Mouse (Mus musculus) lung, postnatal 25 days (tissue): ENCODE results near the gene Cspg4.
"Not testable (repeated sequence)": the region's sequence is repeated elsewhere in the genome, so short reads cannot be mapped to it uniquely, and the experiment has no call there.

Experiments used
- DNase-seq: peaks from one replicate; pipeline ENCODE4 v3.0.0; 2022; ENCODE audit warnings: low spot score

The Cspg4 gene

DNA sequence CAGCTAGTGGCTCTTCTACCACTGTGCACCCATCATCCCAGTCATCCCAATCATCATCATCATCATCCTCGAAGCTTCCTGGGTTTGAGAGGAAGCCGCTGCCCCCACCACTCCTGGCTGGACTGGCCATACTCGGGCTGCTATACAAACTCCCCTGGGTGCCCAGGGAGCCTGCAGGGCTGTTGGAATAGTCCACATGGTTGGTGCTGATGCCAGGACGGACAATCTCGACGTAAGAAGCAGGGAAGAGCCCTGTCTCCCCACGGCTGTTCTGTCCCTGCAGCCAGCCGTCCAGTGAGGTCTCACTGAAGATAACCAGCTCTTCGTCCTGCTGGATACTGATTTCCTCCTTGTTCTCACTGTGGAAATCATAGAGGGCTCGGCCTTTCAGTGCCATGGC is 61.6 kb downstream of the Cspg4 start:
- no peak for DNase-seq

DNA sequence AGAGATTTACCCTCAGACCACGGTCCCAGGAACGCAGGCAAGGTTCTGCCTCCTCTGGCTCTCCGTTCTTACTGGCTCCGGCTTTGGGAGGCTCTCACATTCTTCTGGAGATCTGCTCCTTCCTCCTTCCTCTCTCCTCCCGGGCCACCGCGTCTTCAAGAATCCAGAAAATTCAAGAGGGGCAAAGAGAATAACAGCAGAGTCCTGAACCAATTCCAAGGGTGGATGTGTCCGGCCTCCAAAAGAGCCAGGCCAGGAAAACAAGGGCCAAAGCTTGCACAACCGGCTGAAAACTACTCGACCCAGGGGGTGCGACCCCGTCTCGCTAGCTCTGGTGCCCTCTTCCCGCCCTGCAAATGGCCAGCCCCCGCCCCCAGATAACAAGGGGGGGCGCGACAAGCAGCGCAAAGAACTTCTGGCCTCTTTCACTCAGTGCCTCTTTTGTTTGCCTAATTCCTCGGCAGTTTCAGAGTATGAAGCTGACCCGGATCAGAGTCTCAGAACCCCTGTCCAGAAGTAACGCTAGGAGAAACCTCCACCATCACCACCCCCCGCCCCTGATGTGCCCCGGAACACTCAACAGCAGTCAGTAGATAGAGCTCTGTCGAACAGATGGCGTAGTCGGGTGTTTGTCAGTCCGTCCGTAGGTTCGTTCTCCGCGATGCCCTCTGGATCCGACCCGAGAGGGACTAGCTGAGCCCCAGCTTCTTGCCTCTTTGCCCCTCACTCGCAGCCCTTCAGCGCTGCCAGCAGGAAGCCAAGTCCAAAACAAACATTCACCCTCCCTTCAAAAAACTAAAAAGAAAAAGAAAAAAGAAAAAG is 62.6 kb downstream of the Cspg4 start:
- DNase-seq: peak; percentile 68

DNA sequence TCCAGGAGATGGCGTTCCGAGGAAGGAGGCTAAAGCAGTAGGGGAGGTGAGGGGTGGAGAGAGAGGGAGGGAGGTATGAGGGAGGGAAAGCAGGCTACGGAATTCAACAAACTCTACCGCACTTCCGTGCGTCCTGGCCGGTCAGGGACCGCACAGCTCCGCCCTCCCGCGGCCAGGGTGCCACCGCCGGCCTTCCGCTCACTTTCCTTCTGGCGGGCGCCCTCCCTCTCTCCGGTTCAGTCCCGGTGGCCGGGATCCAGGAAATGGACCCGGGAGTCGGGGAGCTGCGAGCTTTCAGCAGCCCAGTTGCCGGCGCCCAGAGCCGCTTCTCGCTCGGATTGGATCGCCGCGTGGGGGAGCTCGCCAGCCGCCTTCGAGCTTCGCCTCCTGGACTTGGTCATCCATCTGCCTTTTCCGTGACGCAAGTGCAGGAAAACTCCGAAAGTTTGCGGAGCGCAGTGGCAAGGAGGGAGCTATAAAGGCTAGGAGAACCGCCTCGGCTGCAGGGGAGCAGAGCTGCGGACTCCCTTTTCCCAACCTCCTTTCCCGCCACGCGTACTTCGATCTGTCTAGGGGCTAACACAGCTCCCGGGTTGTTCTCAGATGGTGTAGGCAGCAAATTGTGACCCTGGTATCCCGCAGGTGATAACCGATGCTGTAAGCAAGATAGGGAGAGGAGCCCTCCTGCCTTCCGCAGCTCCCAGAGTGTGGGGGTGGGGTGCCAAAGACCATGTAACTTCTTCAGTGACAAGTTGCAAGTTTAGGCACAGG is 63.4 kb downstream of the Cspg4 start, which contains the start of gene Snx33:
Gene Snx33 (minus strand): TSS at position 331 of the 771 bp plus-strand sequence.
- peak; percentile 95 for DNase-seq

DNA sequence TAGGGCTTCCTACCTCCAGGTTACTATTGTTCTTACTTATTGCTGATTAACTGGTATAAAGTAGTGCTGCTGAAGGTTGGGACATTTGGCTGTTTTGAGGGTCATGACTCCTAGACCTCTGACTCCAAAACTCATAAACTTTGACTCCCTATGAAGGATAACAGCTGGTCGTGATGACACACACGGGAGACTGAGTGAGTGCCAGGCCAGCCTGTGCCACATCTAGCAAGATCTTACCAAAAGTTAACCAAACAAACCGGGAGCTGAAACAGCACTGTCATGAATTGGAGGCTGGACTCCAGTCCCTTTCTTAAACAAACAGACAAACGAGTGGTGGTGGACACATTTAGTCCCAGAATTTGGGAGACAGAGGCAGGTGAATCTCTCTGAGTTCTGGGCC is 64.7 kb downstream of the Cspg4 start:
- no peak for DNase-seq

DNA sequence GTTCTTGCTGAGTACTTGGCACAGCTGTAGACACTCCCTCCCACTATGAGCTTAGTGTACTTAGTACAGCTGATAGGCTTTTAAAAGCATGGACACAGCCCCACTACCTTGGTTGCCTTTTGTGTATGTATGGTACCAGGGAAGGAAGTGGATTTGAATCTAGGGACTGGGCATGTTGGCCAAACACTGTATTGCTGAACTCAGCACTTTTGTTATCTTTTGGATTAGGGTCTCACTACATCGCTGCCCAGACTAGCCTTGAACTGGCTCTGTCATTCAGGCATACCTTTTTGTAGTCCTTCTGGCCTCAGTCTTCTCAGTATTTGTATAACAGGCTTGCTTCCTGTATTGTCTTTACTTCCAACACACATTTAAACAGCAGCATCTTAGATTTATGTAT is 65.7 kb downstream of the Cspg4 start:
- DNase-seq: no peak

DNA sequence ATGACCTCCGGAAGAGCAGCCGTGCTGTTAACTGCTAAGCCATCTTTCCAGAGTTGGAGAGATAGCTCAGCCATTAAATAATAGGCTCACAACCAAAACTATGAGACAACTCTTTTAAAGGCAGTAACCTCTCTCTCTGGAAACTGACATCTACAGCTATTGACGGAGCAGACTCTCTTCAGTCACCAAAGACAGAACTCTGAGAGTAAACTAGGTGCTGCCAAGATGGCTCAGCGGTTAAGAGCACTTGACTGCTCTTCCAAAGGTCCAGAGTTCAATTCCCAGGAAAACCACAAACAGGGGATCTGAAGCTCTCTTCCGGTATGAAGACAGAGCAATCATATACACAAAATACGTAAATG is 72.0 kb downstream of the Cspg4 start:
- no peak for DNase-seq

DNA sequence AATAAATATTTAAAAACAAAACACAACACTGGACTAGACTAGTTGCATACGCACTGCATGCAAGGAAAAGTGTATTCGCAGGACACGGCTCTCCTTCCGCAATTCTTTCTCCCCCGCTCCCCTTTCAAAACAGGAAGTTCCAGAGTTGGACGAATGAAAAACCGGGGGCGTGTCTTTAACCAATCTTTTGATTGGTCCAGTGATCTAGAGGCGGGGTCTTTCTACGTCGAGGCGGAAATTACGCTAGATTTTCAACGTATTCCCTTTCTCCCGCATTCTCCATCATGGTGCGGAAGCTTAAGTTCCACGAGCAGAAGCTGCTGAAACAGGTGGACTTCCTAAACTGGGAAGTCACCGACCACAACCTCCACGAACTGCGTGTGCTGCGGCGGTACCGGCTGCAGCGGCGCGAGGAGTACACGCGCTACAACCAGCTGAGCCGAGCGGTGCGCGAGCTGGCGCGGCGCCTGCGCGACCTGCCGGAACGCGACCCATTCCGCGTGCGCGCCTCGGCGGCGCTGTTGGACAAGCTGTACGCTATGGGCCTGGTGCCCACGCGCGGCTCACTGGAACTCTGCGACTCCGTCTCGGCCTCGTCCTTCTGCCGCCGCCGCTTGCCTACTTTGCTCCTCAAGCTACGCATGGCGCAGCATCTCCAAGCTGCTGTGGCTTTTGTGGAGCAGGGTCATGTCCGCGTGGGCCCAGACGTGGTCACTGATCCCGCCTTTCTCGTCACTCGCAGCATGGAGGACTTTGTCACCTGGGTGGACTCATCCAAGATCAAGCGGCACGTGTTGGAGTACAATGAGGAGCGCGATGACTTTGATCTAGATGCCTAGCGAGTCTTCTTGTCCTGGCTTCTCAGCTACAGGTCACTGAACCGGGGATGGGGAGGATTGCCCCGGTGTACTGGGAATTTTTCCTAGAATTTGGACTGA is 72.7 kb downstream of the Cspg4 start, which contains the start of gene Imp3:
Gene Imp3 (plus strand): TSS at position 253 of the 938 bp plus-strand sequence.
- peak; percentile 97 for DNase-seq

DNA sequence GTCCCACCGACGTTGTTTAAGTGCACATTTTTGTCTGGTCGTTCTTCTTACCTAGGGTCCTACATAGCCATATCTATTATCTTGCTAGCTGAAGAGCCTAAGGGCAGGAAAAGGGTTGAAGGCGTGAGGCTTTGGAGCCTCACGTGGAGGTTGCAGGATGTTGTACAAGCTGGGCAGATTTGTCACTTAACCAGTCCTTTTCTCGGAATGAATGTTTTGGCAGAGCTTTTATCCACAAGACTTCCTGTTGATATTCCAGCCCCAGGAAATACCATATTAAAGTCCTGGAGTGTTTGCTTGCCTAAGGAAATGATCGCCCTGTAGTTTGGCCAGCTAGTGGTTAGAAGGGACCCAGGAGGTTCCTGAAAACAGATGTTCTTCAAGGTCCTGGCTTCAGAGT is 73.5 kb downstream of the Cspg4 start:
- peak; percentile 74 for DNase-seq

DNA sequence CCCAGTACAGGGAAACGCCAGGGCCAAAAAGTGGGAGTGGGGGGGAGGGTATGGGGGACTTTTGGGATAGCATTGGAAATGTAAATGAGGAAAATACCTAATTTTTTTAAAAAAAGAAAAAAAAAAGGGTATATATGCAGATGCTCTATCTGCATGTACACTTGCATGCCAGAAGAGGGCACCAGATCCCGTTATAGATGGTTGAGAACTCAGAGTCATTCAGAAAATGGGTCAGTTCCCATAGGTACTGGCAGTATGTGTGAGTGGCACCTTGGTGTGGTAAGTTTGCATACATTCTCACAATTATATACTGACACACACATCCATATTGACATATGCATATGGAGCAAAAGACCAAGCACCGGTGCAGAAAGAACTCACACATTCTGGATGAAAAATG is 82.6 kb downstream of the Cspg4 start:
- DNase-seq: peak; percentile 57

DNA sequence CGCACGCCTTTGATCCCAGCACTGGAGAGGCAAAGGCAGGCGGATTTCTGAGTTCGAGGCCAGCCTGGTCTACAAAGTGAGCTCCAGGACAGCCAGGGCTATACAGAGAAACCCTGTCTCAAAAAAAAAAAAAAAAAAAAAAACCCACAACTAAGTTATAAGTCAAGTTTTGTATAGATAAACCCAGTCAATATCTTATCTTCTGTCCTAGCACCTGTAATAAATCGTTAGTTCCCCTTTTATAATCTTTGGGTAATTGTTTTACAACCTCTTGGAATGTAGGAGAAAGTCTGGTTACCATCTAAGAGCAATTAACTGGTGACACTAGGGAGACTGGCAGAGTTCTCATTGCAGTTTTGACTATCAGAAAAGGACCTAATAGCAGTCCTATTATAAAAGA is 83.9 kb downstream of the Cspg4 start:
- not testable (repeated sequence) for DNase-seq
